Mouse (Mus musculus) kidney, adult 11 months (tissue): Measurements from ENCODE around the gene Prr23a2.
"Not testable (repeated sequence)": the region's sequence is repeated elsewhere in the genome, so short reads cannot be mapped to it uniquely, and the experiment has no call there.

Experiments
- DNase-seq: peaks from one replicate; pipeline ENCODE4 v3.0.0; 2022

Prr23a2 gene

GRCm38 (mm10) chr9:98856210-98856609 lies at the start of gene Prr23a2:
Prr23a2 (plus strand) TSS chr9:98856494.
- DNase-seq: no peak

- DNase-seq: no peak
These were observed 48.7 kb upstream of the Prr23a2 start for GRCm38 (mm10) chr9:98807631-98808030.

- DNase-seq: not testable (repeated sequence)
These were observed 46.8 kb upstream of the Prr23a2 start for GRCm38 (mm10) chr9:98809526-98809925.

- no peak for DNase-seq
These were observed 40.2 kb upstream of the Prr23a2 start for GRCm38 (mm10) chr9:98816066-98816465.

- no peak for DNase-seq
These were observed 38.7 kb upstream of the Prr23a2 start for GRCm38 (mm10) chr9:98817592-98817991.

- DNase-seq: no peak
These were observed 37.3 kb upstream of the Prr23a2 start for GRCm38 (mm10) chr9:98818971-98819370.

- DNase-seq: no peak
These were observed 36.8 kb upstream of the Prr23a2 start for GRCm38 (mm10) chr9:98819481-98819880.

- DNase-seq: no peak
These were observed 35.8 kb upstream of the Prr23a2 start for GRCm38 (mm10) chr9:98820461-98820860.

GRCm38 (mm10) chr9:98821067-98821466 lies 35.2 kb upstream of the Prr23a2 start:
- DNase-seq: no peak

GRCm38 (mm10) chr9:98823805-98824204 lies 32.5 kb upstream of the Prr23a2 start:
- no peak for DNase-seq

- DNase-seq: no peak
These were observed 26.8 kb upstream of the Prr23a2 start for GRCm38 (mm10) chr9:98829508-98829907.

- no peak for DNase-seq
These were observed 18.7 kb upstream of the Prr23a2 start for GRCm38 (mm10) chr9:98837537-98838074.

GRCm38 (mm10) chr9:98842117-98842516 lies 14.2 kb upstream of the Prr23a2 start, which contains the start of gene Prr23a1:
Prr23a1 (plus strand) TSS chr9:98842503.
- no peak for DNase-seq

- no peak for DNase-seq
These were observed 7.2 kb downstream of the Prr23a2 start for GRCm38 (mm10) chr9:98863463-98863862.

- DNase-seq: no peak
These were observed 8.3 kb downstream of the Prr23a2 start, which contains the start of gene Prr23a3 for GRCm38 (mm10) chr9:98864571-98864970. Prr23a3 (plus strand) TSS chr9:98864767.

- no peak for DNase-seq
These were observed 45.2 kb downstream of the Prr23a2 start for GRCm38 (mm10) chr9:98901486-98901885.

- DNase-seq: no peak
These were observed 46.5 kb downstream of the Prr23a2 start, which contains the start of gene 7420426K07Rik for GRCm38 (mm10) chr9:98902819-98903218. 7420426K07Rik (plus strand) TSS chr9:98903119.
